Mouse (Mus musculus): ENCODE results near the gene Rassf5. TPM values are rescaled to one million over a fixed set of nuclear protein-coding genes. Genes with fewer than 3 reads are reported as not detected.

Rassf5 gene
- polyA plus RNA-seq, 1 experiment = 98.8 TPM

DNA sequence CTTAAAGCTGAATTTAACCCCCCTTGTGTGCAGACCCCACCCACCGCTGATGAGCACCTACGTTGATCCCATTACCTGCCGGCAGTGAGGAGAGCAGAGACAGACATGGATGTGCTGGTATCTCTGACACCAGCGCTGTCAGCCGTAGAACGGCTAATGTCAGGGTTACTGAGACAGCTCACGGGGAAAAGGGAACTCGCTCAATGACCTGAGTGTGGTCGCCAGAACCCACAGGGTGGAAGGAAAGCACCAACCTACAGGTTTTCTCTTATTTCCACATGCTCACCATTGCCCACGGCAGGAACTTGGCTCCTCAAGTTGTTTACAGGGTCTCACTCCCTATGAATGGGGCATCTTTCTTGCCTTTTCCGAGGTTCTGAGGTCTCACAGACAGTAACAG lies 26.1 kb downstream of the Rassf5 start:
- TF ChIP-seq CTCF (IDR thresholded peaks at IDR 0.05; ENCODE audit: borderline replicate concordance, control insufficient read depth, extremely low read depth, insufficient read depth, low read length, poor library complexity) (no peak), POLR2A (IDR thresholded peaks at IDR 0.05; ENCODE audit: control insufficient read depth, extremely low read depth, insufficient read depth, low read length, poor library complexity) (no peak)

DNA sequence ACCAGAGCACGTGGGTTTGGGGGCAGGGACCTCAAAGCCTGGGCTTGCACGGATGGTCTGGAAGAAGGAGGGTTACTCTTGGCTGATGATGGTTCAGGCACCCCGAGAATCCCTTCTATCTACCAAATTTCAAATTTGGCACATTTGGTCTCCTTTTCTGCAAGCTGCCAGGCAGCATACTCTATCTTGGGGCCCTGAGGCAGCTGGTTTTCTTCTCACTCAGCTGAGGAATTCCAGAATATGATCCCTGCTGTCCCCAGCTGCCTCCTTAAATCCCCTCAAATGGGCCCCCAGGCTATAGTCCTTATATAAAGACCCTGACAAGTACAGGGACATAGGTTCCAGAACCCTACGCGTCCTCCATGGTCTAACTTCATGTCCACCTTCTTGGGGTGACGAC lies 31.7 kb downstream of the Rassf5 start:
- 71% methylated on average over 6 of the region's 6 CpGs for WGBS
- DNase-seq = no peak
- no peaks in the 10 kb centered on the region for H3K27me3 ChIP-seq (ENCODE audit: control insufficient read depth, insufficient read depth, low read length)
- no peaks in the 10 kb centered on the region for H3K36me3 ChIP-seq (ENCODE audit: control insufficient read depth, insufficient read depth, low read length)
- TF ChIP-seq POLR2A (IDR thresholded peaks at IDR 0.05; ENCODE audit: control insufficient read depth, extremely low read depth, insufficient read depth, low read length, poor library complexity) (no peak), CTCF (IDR thresholded peaks at IDR 0.05; ENCODE audit: borderline replicate concordance, control insufficient read depth, extremely low read depth, insufficient read depth, low read length, poor library complexity) (no peak)
- H3K4me1 ChIP-seq (replicated peaks; ENCODE audit: control insufficient read depth, insufficient read depth, low read length) = peaks cover 6% of the 10 kb centered on the region; the same call in 1 of the 2 replicates
- no peak overlapping the region for H3K4me3 ChIP-seq (ENCODE audit: control insufficient read depth, insufficient read depth, low read length)
- H3K27ac ChIP-seq (ENCODE audit: control insufficient read depth, insufficient read depth, low read length) = no peak overlapping the region

More for the DNA sequence above, 26.1 kb downstream of the Rassf5 start:
- H3K4me3 ChIP-seq (ENCODE audit: control insufficient read depth, insufficient read depth, low read length) = no peak overlapping the region
- 29% methylated on average over 11 of the region's 11 CpGs for WGBS
- H3K27me3 ChIP-seq (ENCODE audit: control insufficient read depth, insufficient read depth, low read length) = no peaks in the 10 kb centered on the region
- H3K36me3 ChIP-seq (ENCODE audit: control insufficient read depth, insufficient read depth, low read length) = no peaks in the 10 kb centered on the region
- peaks cover 4% of the 10 kb centered on the region; the same call in 1 of the 2 replicates for H3K4me1 ChIP-seq (replicated peaks; ENCODE audit: control insufficient read depth, insufficient read depth, low read length)
- no peak for DNase-seq
- no peak overlapping the region for H3K27ac ChIP-seq (ENCODE audit: control insufficient read depth, insufficient read depth, low read length)

DNA sequence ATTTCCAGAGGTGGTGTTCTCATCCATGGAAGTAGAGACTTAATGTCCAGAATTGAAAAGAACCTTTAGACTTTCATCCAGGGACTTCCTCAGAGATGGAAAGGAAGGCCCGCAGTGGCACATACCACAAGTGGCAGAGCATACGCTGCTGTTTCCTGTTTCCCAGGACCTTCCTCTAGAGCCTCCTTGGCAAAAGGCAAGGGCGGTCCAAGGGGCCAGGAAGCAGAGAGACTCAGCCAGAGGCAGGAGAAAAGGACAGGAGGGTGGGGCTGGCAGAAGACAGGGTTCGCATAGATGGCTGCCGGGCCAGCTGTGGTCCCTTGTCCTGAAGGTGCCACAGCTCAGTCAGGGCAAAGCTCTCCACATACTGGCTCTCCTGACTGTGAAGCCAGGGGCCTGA lies 32.1 kb downstream of the Rassf5 start:
- 38% methylated on average over 5 of the region's 5 CpGs for WGBS
- H3K27ac ChIP-seq (ENCODE audit: control insufficient read depth, insufficient read depth, low read length) = no peak overlapping the region
- no peak overlapping the region for H3K4me3 ChIP-seq (ENCODE audit: control insufficient read depth, insufficient read depth, low read length)
- TF ChIP-seq CTCF (IDR thresholded peaks at IDR 0.05; ENCODE audit: borderline replicate concordance, control insufficient read depth, extremely low read depth, insufficient read depth, low read length, poor library complexity) (no peak), POLR2A (IDR thresholded peaks at IDR 0.05; ENCODE audit: control insufficient read depth, extremely low read depth, insufficient read depth, low read length, poor library complexity) (no peak)
- H3K36me3 ChIP-seq (ENCODE audit: control insufficient read depth, insufficient read depth, low read length) = no peaks in the 10 kb centered on the region
- DNase-seq = no peak
- H3K27me3 ChIP-seq (ENCODE audit: control insufficient read depth, insufficient read depth, low read length) = no peaks in the 10 kb centered on the region
- H3K4me1 ChIP-seq (replicated peaks; ENCODE audit: control insufficient read depth, insufficient read depth, low read length) = peaks cover 6% of the 10 kb centered on the region; the same call in 1 of the 2 replicates

DNA sequence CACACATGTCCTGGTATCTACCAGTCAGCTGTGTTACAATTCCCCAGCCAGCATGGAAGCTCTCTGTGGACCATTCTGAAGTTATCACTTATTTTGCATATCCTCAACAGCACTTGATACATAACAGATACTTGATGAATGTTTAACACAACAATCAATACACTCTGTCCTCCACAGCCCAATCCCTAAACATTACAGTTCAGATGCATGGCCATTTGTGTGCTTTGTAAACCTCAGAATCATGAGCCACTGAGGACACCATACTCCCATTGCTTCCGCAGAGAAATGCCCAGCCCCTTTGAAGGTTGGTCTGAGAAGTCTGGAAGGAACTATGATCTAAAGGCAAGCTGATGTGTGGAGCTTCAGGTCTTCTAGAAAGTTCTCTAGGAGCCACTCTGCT lies 33.4 kb downstream of the Rassf5 start:
- TF ChIP-seq POLR2A (IDR thresholded peaks at IDR 0.05; ENCODE audit: control insufficient read depth, extremely low read depth, insufficient read depth, low read length, poor library complexity) (no peak), CTCF (IDR thresholded peaks at IDR 0.05; ENCODE audit: borderline replicate concordance, control insufficient read depth, extremely low read depth, insufficient read depth, low read length, poor library complexity) (no peak)
- 100% methylated on average over 1 of the region's 1 CpGs for WGBS

DNA sequence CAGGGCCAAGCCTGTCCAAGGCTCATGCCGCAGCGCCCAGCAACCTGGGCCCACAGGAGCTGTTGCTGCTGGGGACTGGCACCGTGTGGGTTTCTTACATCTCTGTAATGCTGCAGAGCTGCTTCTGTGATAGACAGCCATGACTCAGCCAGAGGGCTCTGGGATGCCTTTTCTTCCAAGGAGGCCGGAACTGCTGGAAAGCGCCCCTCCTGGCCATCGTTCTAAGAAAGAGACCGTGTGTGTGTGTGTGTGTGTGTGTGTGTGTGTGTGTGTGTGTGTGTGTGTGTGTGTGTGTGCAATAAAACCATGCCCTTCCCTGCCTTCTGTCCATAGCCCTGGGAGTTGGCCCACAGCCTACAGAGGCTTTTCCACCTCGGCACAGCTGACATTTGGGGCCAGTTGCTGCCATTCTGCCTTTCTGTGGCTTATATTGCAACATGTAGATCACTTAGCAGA lies 35.1 kb downstream of the Rassf5 start:
- 92% methylated on average over 8 of the region's 8 CpGs for WGBS

More for the DNA sequence above, 33.4 kb downstream of the Rassf5 start:
- no peak for DNase-seq
- Histone ChIP-seq H3K27me3 (ENCODE audit: control insufficient read depth, insufficient read depth, low read length) (no peaks in the 10 kb centered on the region), H3K4me1 (replicated peaks; ENCODE audit: control insufficient read depth, insufficient read depth, low read length) (peaks cover 6% of the 10 kb centered on the region), H3K4me3 (ENCODE audit: control insufficient read depth, insufficient read depth, low read length) (no peak overlapping the region), H3K27ac (ENCODE audit: control insufficient read depth, insufficient read depth, low read length) (no peak overlapping the region), H3K36me3 (ENCODE audit: control insufficient read depth, insufficient read depth, low read length) (no peaks in the 10 kb centered on the region)

DNA sequence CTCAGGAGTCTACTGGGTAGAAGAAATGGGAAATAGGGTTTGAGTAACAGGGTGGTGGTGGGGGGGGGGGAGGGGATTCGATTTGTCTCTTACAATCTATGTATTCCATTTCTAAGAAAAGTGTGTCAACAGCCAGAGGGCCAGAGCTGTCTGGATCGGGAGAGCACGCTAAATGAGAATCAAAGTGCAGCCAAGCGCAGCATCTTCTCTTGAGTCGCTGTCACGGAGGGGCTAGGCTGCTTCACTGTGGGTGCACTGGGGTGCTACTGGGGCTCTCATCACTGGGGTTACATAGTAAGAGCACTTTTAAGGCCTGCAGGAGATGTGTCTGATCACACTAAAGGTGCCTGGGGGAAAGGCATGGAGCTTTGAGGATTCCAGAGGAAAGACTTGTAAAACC lies 36.3 kb downstream of the Rassf5 start:
- WGBS = 95% methylated on average over 6 of the region's 6 CpGs
- Histone ChIP-seq H3K4me1 (replicated peaks; ENCODE audit: control insufficient read depth, insufficient read depth, low read length) (peaks cover 22% of the 10 kb centered on the region), H3K27me3 (ENCODE audit: control insufficient read depth, insufficient read depth, low read length) (no peaks in the 10 kb centered on the region), H3K36me3 (ENCODE audit: control insufficient read depth, insufficient read depth, low read length) (no peaks in the 10 kb centered on the region), H3K27ac (ENCODE audit: control insufficient read depth, insufficient read depth, low read length) (no peak overlapping the region), H3K4me3 (ENCODE audit: control insufficient read depth, insufficient read depth, low read length) (no peak overlapping the region)
- TF ChIP-seq CTCF (IDR thresholded peaks at IDR 0.05; ENCODE audit: borderline replicate concordance, control insufficient read depth, extremely low read depth, insufficient read depth, low read length, poor library complexity) = no peak
- no peak for TF ChIP-seq POLR2A (IDR thresholded peaks at IDR 0.05; ENCODE audit: control insufficient read depth, extremely low read depth, insufficient read depth, low read length, poor library complexity)
- DNase-seq = no peak

More for the DNA sequence above, 35.1 kb downstream of the Rassf5 start:
- H3K27me3 ChIP-seq (ENCODE audit: control insufficient read depth, insufficient read depth, low read length) = no peaks in the 10 kb centered on the region
- H3K27ac ChIP-seq (ENCODE audit: control insufficient read depth, insufficient read depth, low read length) = no peak overlapping the region
- TF ChIP-seq CTCF (IDR thresholded peaks at IDR 0.05; ENCODE audit: borderline replicate concordance, control insufficient read depth, extremely low read depth, insufficient read depth, low read length, poor library complexity) = no peak
- no peak for TF ChIP-seq POLR2A (IDR thresholded peaks at IDR 0.05; ENCODE audit: control insufficient read depth, extremely low read depth, insufficient read depth, low read length, poor library complexity)
- no peaks in the 10 kb centered on the region for H3K36me3 ChIP-seq (ENCODE audit: control insufficient read depth, insufficient read depth, low read length)
- peaks cover 14% of the 10 kb centered on the region for H3K4me1 ChIP-seq (replicated peaks; ENCODE audit: control insufficient read depth, insufficient read depth, low read length)
- no peak for DNase-seq
- H3K4me3 ChIP-seq (ENCODE audit: control insufficient read depth, insufficient read depth, low read length) = no peak overlapping the region

DNA sequence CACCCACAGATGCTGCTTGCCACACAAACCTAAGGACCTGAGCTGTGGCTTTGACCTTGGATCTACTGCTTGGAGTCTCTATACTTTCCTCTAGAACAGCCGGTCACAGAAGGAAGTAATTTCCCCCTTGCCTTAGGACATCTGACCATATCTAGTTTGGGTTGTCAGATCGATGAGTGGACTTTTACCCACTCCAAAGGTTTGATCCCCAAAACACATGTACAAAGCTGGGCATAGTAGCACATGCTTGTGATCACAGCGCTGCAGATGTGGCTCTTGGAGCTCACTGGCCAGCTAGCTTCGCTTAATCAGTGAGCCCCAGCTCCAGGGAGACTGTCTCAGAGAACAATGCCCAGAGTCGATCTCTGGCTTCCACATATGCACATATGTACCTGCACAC lies 37.0 kb downstream of the Rassf5 start:
- H3K27me3 ChIP-seq (ENCODE audit: control insufficient read depth, insufficient read depth, low read length) = no peaks in the 10 kb centered on the region
- H3K4me1 ChIP-seq (replicated peaks; ENCODE audit: control insufficient read depth, insufficient read depth, low read length) = peaks cover 29% of the 10 kb centered on the region
- H3K27ac ChIP-seq (ENCODE audit: control insufficient read depth, insufficient read depth, low read length) = no peak overlapping the region
- DNase-seq = no peak
- no peak overlapping the region for H3K4me3 ChIP-seq (ENCODE audit: control insufficient read depth, insufficient read depth, low read length)
- TF ChIP-seq CTCF (IDR thresholded peaks at IDR 0.05; ENCODE audit: borderline replicate concordance, control insufficient read depth, extremely low read depth, insufficient read depth, low read length, poor library complexity) (no peak), POLR2A (IDR thresholded peaks at IDR 0.05; ENCODE audit: control insufficient read depth, extremely low read depth, insufficient read depth, low read length, poor library complexity) (no peak)
- 95% methylated on average over 5 of the region's 5 CpGs for WGBS
- H3K36me3 ChIP-seq (ENCODE audit: control insufficient read depth, insufficient read depth, low read length) = no peaks in the 10 kb centered on the region
